Comparison of ENCODE assay signal across 8 mouse cellular contexts in genomic region chr5:116886181-116887136, GRCm38 (mm10).
A peak's percentile ranks its signal among the peaks of the same experiment; 100 is the strongest.
DNase-seq lines count a peak whose midpoint lies in the region; ATAC-seq lines count a peak whose summit lies in the region.

No protein-coding gene starts in this region.

- no peak overlapping the region for H3K4me3 ChIP-seq in forebrain, embryonic 12.5 days (replicated peaks)
- no peak overlapping the region for H3K4me3 ChIP-seq in forebrain, embryonic 11.5 days (ENCODE audit: low read depth, low read length)
- no peak overlapping the region for H3K4me3 ChIP-seq in hindbrain, embryonic 14.5 days (replicated peaks; ENCODE audit: low read length)
- no peak overlapping the region for H3K4me3 ChIP-seq in neural tube, embryonic 12.5 days

- WGBS in forebrain, embryonic 12.5 days: 57% methylated on average over 23 of the region's 23 CpGs
- WGBS in forebrain, embryonic 11.5 days: 65% methylated on average over 23 of the region's 23 CpGs
- WGBS in hindbrain, embryonic 14.5 days: 32% methylated on average over 23 of the region's 23 CpGs
- WGBS in neural tube, embryonic 12.5 days: 54% methylated on average over 23 of the region's 23 CpGs

- H3K9me3 ChIP-seq in forebrain, embryonic 12.5 days: no peaks in the 10 kb centered on the region
- H3K9me3 ChIP-seq in forebrain, embryonic 11.5 days (ENCODE audit: control insufficient read depth, low read length): no peaks in the 10 kb centered on the region
- H3K9me3 ChIP-seq in hindbrain, embryonic 14.5 days (ENCODE audit: control insufficient read depth, low read length): no peaks in the 10 kb centered on the region
- no peaks in the 10 kb centered on the region for H3K9me3 ChIP-seq in neural tube, embryonic 12.5 days

- no peak overlapping the region for H3K4me2 ChIP-seq in forebrain, embryonic 12.5 days
- no peak overlapping the region for H3K4me2 ChIP-seq in forebrain, embryonic 11.5 days (ENCODE audit: low read depth, low read length, severe bottlenecking)
- no peak overlapping the region for H3K4me2 ChIP-seq in hindbrain, embryonic 14.5 days (replicated peaks)
- no peak overlapping the region; the same call in 1 of the 2 replicates for H3K4me2 ChIP-seq in neural tube, embryonic 12.5 days (replicated peaks)

- peak overlapping the region; percentile 69 for H3K27ac ChIP-seq in forebrain, embryonic 12.5 days
- H3K27ac ChIP-seq in forebrain, embryonic 11.5 days (ENCODE audit: low read depth, low read length): no peak overlapping the region
- H3K27ac ChIP-seq in hindbrain, embryonic 14.5 days: 0 out of 2 replicates have a peak overlapping the region, but pooled peaks have one; percentile 2
- H3K27ac ChIP-seq in neural tube, embryonic 12.5 days: no peak overlapping the region

- no peak for DNase-seq in forebrain, embryonic 11.5 days (ENCODE audit: low spot score)
- DNase-seq in urinary bladder, postnatal 14 days (ENCODE audit: low spot score): peak; percentile 7
- no peak for DNase-seq in urinary bladder, postnatal 10 days (ENCODE audit: low spot score)
- peak; percentile 76 for DNase-seq in hindbrain, embryonic 14.5 days (ENCODE audit: low spot score)
- DNase-seq in urinary bladder, adult 2 months (ENCODE audit: low spot score): no peak

- no peaks in the 10 kb centered on the region for H3K36me3 ChIP-seq in forebrain, embryonic 12.5 days (replicated peaks)
- no peaks in the 10 kb centered on the region for H3K36me3 ChIP-seq in forebrain, embryonic 11.5 days (ENCODE audit: control insufficient read depth, insufficient read depth, low read length)
- H3K36me3 ChIP-seq in hindbrain, embryonic 14.5 days (replicated peaks; ENCODE audit: control insufficient read depth, insufficient read depth): no peaks in the 10 kb centered on the region
- H3K36me3 ChIP-seq in neural tube, embryonic 12.5 days: no peaks in the 10 kb centered on the region

- no peaks in the 10 kb centered on the region for H3K27me3 ChIP-seq in forebrain, embryonic 12.5 days
- no peaks in the 10 kb centered on the region for H3K27me3 ChIP-seq in forebrain, embryonic 11.5 days (ENCODE audit: control insufficient read depth, insufficient read depth, low read length)
- H3K27me3 ChIP-seq in hindbrain, embryonic 14.5 days (ENCODE audit: control insufficient read depth, insufficient read depth, low read length): no peaks in the 10 kb centered on the region
- H3K27me3 ChIP-seq in neural tube, embryonic 12.5 days (replicated peaks): no peaks in the 10 kb centered on the region

- H3K9ac ChIP-seq in forebrain, embryonic 12.5 days: no peak overlapping the region
- no peak overlapping the region for H3K9ac ChIP-seq in forebrain, embryonic 11.5 days (ENCODE audit: low read length)
- H3K9ac ChIP-seq in hindbrain, embryonic 14.5 days: no peak overlapping the region
- H3K9ac ChIP-seq in neural tube, embryonic 12.5 days: no peak overlapping the region

- peaks cover 12% of the 10 kb centered on the region for H3K4me1 ChIP-seq in forebrain, embryonic 12.5 days
- 0 out of 2 replicates have a peak, but pooled peaks cover 4% of the 10 kb centered on the region for H3K4me1 ChIP-seq in forebrain, embryonic 11.5 days (replicated peaks; ENCODE audit: control insufficient read depth, insufficient read depth, low read length)
- 0 out of 2 replicates have a peak, but pooled peaks cover 3% of the 10 kb centered on the region for H3K4me1 ChIP-seq in hindbrain, embryonic 14.5 days (replicated peaks; ENCODE audit: control insufficient read depth, insufficient read depth, low read length)
- H3K4me1 ChIP-seq in neural tube, embryonic 12.5 days: peaks cover 14% of the 10 kb centered on the region

- ATAC-seq in forebrain, embryonic 12.5 days (ENCODE audit: low FRiP score): peak; percentile 77; the same call in 1 of the 2 replicates
- no peak; the same call in 1 of the 2 replicates for ATAC-seq in forebrain, embryonic 11.5 days (replicated peaks; ENCODE audit: low FRiP score)
- peak; percentile 46; the same call in 1 of the 2 replicates for ATAC-seq in hindbrain, embryonic 14.5 days (ENCODE audit: low FRiP score)
- peak; percentile 29; the same call in 1 of the 2 replicates for ATAC-seq in neural tube, embryonic 12.5 days (ENCODE audit: low FRiP score, low read depth)
- no peak for ATAC-seq in activated CD4-positive, CD25-positive, alpha-beta regulatory T cell, adult 4 months

Comparison
In these comparisons a context has a peak if more than half of its experiments do, and no peak if none do; other contexts are left out.
1. ATAC-seq: peak in forebrain, embryonic 12.5 days (single experiment), hindbrain, embryonic 14.5 days (single experiment) and neural tube, embryonic 12.5 days (single experiment); none in forebrain, embryonic 11.5 days (single experiment) and activated CD4-positive, CD25-positive, alpha-beta regulatory T cell, adult 4 months (single experiment).
2. H3K27ac ChIP-seq: peak in forebrain, embryonic 12.5 days (single experiment) and hindbrain, embryonic 14.5 days (single experiment); none in forebrain, embryonic 11.5 days (single experiment) and neural tube, embryonic 12.5 days (single experiment).
3. DNase-seq: peak in urinary bladder, postnatal 14 days (single experiment) and hindbrain, embryonic 14.5 days (single experiment); none in forebrain, embryonic 11.5 days (single experiment), urinary bladder, postnatal 10 days (single experiment) and urinary bladder, adult 2 months (single experiment).